Mouse (Mus musculus) testis, postnatal 10 days (tissue): ENCODE data around the gene Ets1.
A peak's percentile ranks its signal among the peaks of the same experiment; 100 is the strongest.

Source experiments
- DNase-seq: peaks from one replicate; pipeline ENCODE4 v3.0.0; 2021; ENCODE audit warnings: low spot score

Gene Ets1

GRCm38 (mm10) chr9:32764374-32764773, 128.4 kb downstream of the Ets1 start:
- DNase-seq: no peak

- no peak for DNase-seq
Measured at GRCm38 (mm10) chr9:32765123-32765522, 129.1 kb downstream of the Ets1 start.

- DNase-seq: no peak
Measured at GRCm38 (mm10) chr9:32778866-32779265, 142.8 kb downstream of the Ets1 start.

GRCm38 (mm10) chr9:32782391-32783092, 146.5 kb downstream of the Ets1 start:
- no peak for DNase-seq

- no peak for DNase-seq
Measured at GRCm38 (mm10) chr9:32787091-32787490, 151.1 kb downstream of the Ets1 start.

- peak; percentile 51 for DNase-seq
Measured at GRCm38 (mm10) chr9:32787615-32788014, 151.6 kb downstream of the Ets1 start.

- DNase-seq: no peak
Measured at GRCm38 (mm10) chr9:32789306-32789705, 153.3 kb downstream of the Ets1 start.

GRCm38 (mm10) chr9:32791699-32792098, 155.7 kb downstream of the Ets1 start:
- no peak for DNase-seq

- DNase-seq: no peak
Measured at GRCm38 (mm10) chr9:32798171-32798570, 162.2 kb downstream of the Ets1 start.

- no peak for DNase-seq
Measured at GRCm38 (mm10) chr9:32806106-32806505, 170.1 kb downstream of the Ets1 start.
